Mouse (Mus musculus) testis, postnatal 10 days (tissue): ENCODE results near the gene Pgc.

ENCODE experiments used
- DNase-seq: peaks from one replicate; pipeline ENCODE4 v3.0.0; 2021; ENCODE audit warnings: low spot score

Gene Pgc

DNA sequence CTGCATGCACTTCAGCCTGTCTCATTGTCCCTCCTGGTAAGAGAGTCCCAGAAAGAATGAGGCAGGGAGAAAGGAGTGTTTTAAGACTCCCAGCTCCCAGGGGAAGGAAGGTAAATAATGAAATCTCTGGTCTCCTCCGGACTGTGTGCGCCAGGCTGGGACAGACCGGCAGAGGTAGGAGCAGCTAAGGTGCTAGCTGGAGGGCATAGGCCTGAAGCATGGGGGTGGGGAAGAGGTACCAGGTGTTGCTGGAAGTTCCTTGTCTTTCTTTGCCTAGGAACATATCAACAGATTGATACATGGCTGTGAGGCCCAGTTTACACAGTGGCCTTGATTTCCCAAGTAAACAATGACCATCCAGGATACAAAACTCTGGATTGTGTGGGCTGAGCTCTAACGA is 17.7 kb upstream of the Pgc start:
- no peak for DNase-seq

- DNase-seq, result no peak
Observed at GRCm38 (mm10) chr17:47710036-47710435, 16.6 kb upstream of the Pgc start.

DNA sequence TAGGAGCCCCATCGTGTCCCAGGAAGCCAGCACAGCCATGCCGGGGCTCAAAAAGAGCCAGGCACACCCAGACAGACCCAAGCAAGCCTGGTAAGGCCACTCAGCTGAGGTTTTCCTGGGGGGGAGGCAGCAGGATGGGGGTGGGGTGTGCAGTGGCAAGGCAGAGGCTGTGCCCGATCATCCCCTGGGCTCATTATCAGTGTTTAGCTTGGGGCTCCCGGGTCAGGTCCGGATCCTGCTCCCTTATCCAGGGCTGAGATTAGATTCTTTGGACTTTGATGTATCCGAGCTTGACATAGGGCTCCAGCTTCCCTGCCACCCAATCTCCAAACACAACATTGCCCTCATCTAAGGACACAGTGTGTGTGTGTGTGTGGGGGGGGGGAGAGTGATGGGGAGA is 14.8 kb upstream of the Pgc start:
- DNase-seq, result no peak

DNA sequence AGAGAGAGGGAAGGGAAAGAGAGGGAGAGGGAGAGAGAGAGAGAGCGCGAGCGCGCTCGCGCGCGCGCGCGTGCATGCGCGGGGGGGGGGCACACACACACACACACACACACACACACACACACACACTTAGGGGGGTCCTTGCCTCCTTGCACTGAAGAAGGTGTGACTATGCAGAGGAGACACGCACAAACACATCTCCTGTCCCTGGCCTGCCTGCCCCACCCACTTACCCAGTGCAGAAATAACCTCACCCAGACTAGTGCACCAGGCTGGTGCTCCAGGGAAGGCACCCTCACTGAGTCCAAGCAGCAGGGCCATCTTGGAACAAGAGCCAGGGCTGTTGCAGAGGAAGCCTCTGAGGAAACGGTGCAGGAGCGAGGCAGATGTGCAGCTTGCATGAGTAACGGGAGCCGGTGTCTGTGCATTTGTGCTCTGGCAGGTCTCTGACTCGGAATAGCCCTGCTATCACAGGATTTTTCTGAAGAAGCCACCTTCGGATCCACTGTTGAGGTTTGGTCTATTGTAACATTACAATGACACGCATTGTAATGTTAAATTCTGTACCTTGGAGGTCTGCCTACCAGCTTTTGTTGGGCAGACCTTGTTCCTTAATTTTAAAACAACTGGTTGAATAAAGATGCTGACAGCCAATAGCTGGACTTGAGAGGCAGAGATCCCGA is 13.6 kb upstream of the Pgc start:
- no peak for DNase-seq

GRCm38 (mm10) chr17:47715037-47715436 is 11.6 kb upstream of the Pgc start:
- DNase-seq, result no peak

- DNase-seq, result no peak
Observed at GRCm38 (mm10) chr17:47721183-47721582, 5.5 kb upstream of the Pgc start.

- peak; percentile 54 for DNase-seq
Observed at GRCm38 (mm10) chr17:47730633-47731575, 4.3 kb downstream of the Pgc start.

GRCm38 (mm10) chr17:47735553-47736100 is 9.0 kb downstream of the Pgc start:
- no peak for DNase-seq

- DNase-seq, result peak; percentile 99
Observed at GRCm38 (mm10) chr17:47736856-47737255, 10.2 kb downstream of the Pgc start, which contains the start of gene Tfeb. Gene Tfeb (plus strand): TSS chr17:47737030.

GRCm38 (mm10) chr17:47737271-47738065 is 10.8 kb downstream of the Pgc start:
- peak; percentile 92 for DNase-seq

DNA sequence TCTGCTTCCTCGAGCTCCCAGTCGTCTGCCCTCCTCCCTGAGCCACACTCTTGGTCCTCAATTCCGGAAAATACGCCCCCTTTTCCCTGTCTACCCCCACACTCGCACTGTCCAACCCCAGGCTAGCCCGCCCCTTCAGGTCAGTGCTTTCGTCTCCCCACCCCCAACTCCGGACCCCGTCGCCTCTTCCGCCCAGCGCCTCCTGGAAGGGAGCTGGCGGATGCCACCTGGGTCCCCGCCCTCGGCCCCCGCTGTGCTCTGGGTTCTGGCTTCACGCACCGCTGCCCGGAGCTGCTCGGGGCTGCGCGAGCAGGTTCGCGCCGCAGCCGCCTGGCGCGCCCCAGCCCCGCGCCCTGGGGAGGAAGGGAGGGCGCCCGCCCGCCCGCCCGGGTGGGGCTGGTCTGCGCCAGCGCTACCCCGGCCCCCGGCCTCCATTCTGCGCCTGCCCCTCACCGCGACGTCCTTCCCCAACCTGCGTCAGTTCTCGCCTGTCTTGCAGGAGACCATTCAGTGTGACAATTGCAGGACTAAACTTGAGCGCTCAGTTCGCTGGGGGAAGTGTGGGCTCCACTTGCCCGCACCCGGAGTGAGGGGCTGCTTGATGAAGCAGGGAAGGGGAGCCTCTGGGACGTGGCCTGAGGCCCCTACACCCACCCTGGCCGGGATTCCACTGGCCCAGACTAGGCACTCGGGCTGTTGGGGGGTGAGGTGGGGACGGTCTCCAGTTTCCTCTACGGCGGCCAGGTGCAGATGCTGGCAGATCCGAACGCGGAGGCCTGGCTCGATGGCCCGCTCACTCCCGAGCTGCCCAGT is 11.6 kb downstream of the Pgc start:
- DNase-seq, result peak; percentile 75

DNA sequence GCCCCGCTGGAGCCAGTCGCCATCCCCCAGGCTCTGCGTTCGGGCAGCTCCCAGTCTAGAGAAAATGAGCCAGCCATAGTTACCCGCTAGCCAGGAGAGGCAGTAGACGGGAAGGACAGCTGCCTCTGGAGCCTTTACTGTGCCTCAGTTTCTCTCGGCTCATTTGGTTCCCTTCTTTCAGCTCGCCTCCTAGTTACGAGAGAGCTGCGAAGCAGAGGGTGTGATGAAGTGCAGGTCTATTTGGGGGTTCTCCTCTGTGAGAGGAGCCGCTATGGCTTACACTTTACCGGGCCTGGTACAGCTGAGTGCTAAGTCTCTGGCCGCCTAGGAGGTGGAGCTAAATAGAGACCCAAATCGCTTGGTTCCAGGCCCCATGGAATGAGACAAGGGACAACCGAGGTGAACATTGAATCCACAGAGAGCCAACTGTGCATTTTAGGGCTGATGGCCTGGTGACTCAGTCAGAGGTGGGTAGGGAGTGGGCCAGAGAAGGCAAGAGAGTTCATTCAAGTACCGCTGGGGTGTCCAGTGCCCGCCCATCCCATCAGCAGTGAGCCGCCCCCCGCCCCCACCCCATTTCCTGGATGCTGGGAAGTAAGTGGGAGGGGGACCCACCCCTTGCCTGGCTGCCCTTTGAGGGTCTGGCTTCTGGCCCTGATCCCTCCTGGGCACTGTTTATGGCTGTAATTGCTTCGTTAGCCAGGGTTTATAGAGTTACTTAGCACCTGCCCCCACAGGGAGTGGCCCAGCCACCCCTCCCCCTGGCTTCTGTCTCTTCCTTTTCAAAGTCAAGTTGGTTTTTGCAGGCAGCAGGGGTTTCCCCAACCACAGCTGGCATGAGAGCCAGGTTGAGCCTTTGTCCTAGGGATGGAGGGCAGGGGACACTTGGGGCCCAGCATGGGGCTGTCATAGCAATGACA is 12.5 kb downstream of the Pgc start:
- no peak for DNase-seq

DNA sequence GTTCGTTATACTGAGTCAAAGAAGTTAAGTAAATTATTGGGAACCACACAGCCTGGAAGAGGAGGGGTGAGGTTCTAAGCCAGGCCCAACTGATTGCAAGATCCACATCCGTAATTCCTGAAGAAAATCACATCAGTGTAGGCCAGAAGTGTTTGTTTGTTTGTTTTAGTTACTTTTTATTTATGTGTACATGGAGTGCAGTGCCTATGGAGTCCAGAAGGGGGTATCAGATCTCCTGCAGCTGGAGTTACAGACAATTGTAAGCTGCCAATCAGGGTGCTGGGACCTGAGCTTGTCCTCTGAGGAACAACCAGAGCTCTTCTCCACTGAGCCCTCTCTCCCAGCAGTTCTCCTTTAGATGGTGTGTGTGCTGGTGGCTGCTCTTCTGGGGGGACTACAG is 13.5 kb downstream of the Pgc start:
- no peak for DNase-seq

DNA sequence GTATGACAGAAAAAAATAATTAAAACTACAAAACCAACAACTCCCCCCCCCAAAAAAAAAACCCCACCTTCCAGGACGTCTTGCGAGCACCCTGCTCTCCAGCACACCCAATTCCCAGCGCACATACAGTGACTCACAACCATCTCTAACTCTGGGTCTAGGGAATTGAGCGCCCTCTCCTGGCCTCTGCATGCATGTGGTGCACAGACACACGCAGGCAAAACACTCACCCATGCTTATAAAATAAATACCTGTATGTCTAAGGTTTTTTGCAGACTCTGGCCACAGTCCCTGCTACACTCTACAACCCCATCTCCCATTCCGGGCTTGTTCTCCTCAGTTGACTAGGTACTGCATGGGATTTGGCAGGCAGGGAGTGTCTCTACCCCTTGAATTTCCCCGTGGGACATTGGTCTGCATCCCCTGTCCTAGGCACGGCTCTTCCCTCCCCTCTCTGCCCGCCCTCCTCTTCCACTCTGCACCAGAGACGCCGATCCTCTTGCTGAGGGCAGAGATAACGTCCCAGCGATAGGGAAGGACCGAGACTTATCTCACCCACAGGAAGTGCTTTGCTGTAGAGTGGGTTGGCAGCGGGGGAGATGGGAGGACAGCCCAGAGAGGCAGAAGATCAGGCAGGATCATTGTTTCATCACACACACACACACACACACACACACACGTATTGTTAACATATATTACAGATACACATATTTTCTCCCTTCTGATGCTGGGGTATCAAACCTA is 16.5 kb downstream of the Pgc start:
- no peak for DNase-seq

GRCm38 (mm10) chr17:47744086-47744485 is 17.4 kb downstream of the Pgc start:
- DNase-seq, result no peak

- peak; percentile 70 for DNase-seq
Observed at GRCm38 (mm10) chr17:47744746-47745368, 18.2 kb downstream of the Pgc start.

DNA sequence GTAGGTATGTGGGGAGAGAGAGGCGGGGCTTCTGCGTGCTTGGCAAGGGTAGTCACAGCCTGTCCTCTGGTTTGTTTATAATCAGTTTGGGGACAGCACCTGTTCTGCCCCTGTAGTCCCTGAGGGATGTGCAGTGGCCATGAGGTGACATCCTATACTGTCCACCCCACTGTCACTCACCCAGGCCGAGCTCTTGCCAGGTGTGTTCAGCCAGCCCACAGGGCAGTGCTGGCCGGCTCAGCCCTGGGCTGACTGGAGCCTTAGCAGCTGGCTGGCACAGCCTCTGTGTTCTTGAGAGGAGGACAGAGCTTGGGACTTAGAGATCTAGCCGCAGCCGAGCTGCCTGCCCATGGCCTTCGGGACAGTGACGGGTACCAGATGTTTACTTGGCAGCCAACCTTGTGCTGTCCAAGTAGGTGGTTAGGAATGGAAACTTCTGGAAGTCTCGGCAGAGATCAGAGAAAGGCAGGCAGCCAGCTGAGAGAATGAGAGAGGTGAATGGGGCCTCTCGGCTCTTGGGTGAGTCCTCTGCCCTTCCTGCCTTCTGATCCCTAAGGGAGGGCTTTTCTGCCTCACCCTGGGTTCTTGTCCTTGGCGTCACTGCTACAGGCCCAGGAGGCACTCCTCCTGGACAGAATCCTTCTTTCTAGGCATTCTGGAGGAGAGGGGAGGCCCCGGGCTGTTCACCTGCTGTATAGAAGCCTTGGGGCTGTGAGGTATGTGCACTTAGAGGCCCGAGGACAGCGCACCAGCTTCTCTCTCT is 22.3 kb downstream of the Pgc start:
- peak; percentile 63 for DNase-seq

GRCm38 (mm10) chr17:47749626-47750025 is 23.0 kb downstream of the Pgc start:
- no peak for DNase-seq
